Mouse (Mus musculus): Measurements from ENCODE around the gene Pnmt. TPM values are rescaled to one million over a fixed set of nuclear protein-coding genes. Genes with fewer than 3 reads are reported as not detected.

The Pnmt gene
- total and polyA plus RNA-seq, 3 experiments, result not detected

DNA sequence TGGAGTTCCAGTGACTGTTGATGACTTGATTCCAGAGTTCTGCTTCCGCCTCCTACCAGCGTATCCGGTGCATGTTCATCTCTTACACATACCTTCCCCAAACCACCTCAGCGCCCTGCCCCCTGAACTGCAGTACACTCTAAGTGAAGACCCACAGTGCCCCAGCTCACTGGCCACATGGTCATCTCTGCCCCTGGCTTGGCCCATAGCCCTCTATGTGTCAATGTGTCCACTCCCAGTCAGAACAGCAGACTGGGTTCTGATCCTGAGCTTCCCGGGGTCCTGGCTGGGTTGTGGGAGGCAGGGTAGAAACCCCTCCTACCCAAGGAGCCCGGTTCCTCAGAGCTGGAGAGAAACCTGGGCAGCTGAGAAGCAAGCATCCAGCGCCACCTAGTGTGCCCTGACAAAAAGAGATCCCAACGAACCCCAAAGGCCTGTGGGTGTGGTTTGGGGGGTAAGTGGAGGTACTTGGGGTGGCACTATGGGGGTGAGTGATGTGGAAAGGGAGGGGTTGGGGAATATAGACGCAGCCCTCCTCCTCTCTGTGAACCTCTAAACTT lies 3.1 kb downstream of the Pnmt start:
- Histone ChIP-seq H3K9ac (ENCODE audit: control insufficient read depth, low read depth, low read length, poor library complexity, severe bottlenecking) (no peak overlapping the region), H3K4me1 (ENCODE audit: control insufficient read depth in 1 of 2, insufficient read depth in 2 of 2, low read length in 2 of 2) (peaks cover 12 to 34% of the 10 kb centered on the region in 2 experiments), H3K27ac (ENCODE audit: control insufficient read depth, low read depth, low read length) (no peak overlapping the region), H3K36me3 (ENCODE audit: control insufficient read depth in 1 of 2, insufficient read depth in 2 of 2, low read length in 2 of 2) (peaks cover 0 to 15% of the 10 kb centered on the region in 2 experiments; a peak in 2 of 4 replicates), H3K9me3 (replicated peaks; ENCODE audit: insufficient read depth, low read length) (no peaks in the 10 kb centered on the region), H3K27me3 (ENCODE audit: control insufficient read depth in 1 of 2, insufficient read depth in 2 of 2, low read length in 2 of 2) (no peaks in the 10 kb centered on the region), H3K79me2 (ENCODE audit: control insufficient read depth, insufficient read depth, low read length, poor library complexity) (no peaks in the 10 kb centered on the region), H3K4me3 (ENCODE audit: control insufficient read depth in 1 of 2, insufficient read depth in 1 of 2, low read depth in 2 of 2, low read length in 2 of 2) (no peak overlapping the region)
- DNase-seq (ENCODE audit: low read depth, low spot score), result peak; percentile 84
- TF ChIP-seq ZC3H11A (IDR thresholded peaks at IDR 0.05; ENCODE audit: low read depth, low read length) (peak; percentile 56; the same call in 1 of the 2 replicates), SIN3A (IDR thresholded peaks at IDR 0.05; ENCODE audit: low read length) (0 out of 2 replicates have a peak, but pooled peaks have one; percentile 7), SMC3 (IDR thresholded peaks at IDR 0.05; ENCODE audit: low read depth, low read length) (peak; percentile 78), CTCF (IDR thresholded peaks at IDR 0.05 in 2 of 3, conservative IDR thresholded peaks at IDR 0.05 in 1 of 3; ENCODE audit: control insufficient read depth in 1 of 3, insufficient read depth in 1 of 3, low read depth in 2 of 3, low read length in 3 of 3, poor library complexity in 1 of 3, severe bottlenecking in 1 of 3) (peak; percentile 58 to 96 (median 93)), RCOR1 (IDR thresholded peaks at IDR 0.05; ENCODE audit: low read depth, low read length) (no peak), RAD21 (IDR thresholded peaks at IDR 0.05; ENCODE audit: low read depth, low read length) (peak; percentile 89)

GRCm38 (mm10) chr11:98390141-98390540 lies 3.9 kb downstream of the Pnmt start:
- no peaks in the 10 kb centered on the region for H3K9me3 ChIP-seq (replicated peaks; ENCODE audit: insufficient read depth, low read length)
- H3K79me2 ChIP-seq (ENCODE audit: control insufficient read depth, insufficient read depth, low read length, poor library complexity), result no peaks in the 10 kb centered on the region
- no peak for DNase-seq (ENCODE audit: low read depth, low spot score)
- no peak overlapping the region for H3K9ac ChIP-seq (ENCODE audit: control insufficient read depth, low read depth, low read length, poor library complexity, severe bottlenecking)
- H3K36me3 ChIP-seq (ENCODE audit: control insufficient read depth in 1 of 2, insufficient read depth in 2 of 2, low read length in 2 of 2), result peaks cover 0 to 23% of the 10 kb centered on the region in 2 experiments; a peak in 2 of 4 replicates
- peaks cover 21 to 43% of the 10 kb centered on the region in 2 experiments for H3K4me1 ChIP-seq (ENCODE audit: control insufficient read depth in 1 of 2, insufficient read depth in 2 of 2, low read length in 2 of 2)
- TF ChIP-seq GABPA (IDR thresholded peaks at IDR 0.05; ENCODE audit: low read depth, low read length), result no peak
- TF ChIP-seq MAFK (IDR thresholded peaks at IDR 0.05; ENCODE audit: borderline replicate concordance, low read depth, low read length), result no peak
- TF ChIP-seq POLR2AphosphoS2 (IDR thresholded peaks at IDR 0.05; ENCODE audit: low read length), result no peak
- no peak for TF ChIP-seq EP300 (IDR thresholded peaks at IDR 0.05; ENCODE audit: low read depth in 1 of 2, low read length in 2 of 2)
- no peak for TF ChIP-seq MEF2A (IDR thresholded peaks at IDR 0.05; ENCODE audit: extremely low read depth, insufficient replicate concordance, low read depth, low read length, poor library complexity, severe bottlenecking)
- no peak for TF ChIP-seq CHD1 (IDR thresholded peaks at IDR 0.05; ENCODE audit: low read depth, low read length)
- no peak for TF ChIP-seq TBP (IDR thresholded peaks at IDR 0.05; ENCODE audit: low read depth, low read length)
- no peak for TF ChIP-seq ZC3H11A (IDR thresholded peaks at IDR 0.05; ENCODE audit: low read depth, low read length)
- no peak for TF ChIP-seq KAT2A (conservative IDR thresholded peaks at IDR 0.05; ENCODE audit: low read depth, low read length)
- no peak for TF ChIP-seq CHD2 (IDR thresholded peaks at IDR 0.05; ENCODE audit: low read length)
- TF ChIP-seq TAL1 (IDR thresholded peaks at IDR 0.05; ENCODE audit: low read length), result no peak
- no peak for TF ChIP-seq MXI1 (IDR thresholded peaks at IDR 0.05; ENCODE audit: low read depth, low read length)
- no peak for TF ChIP-seq USF1 (IDR thresholded peaks at IDR 0.05; ENCODE audit: low read depth, low read length)
- TF ChIP-seq ETS1 (IDR thresholded peaks at IDR 0.05; ENCODE audit: low read depth, low read length), result no peak
- no peak for TF ChIP-seq HCFC1 (IDR thresholded peaks at IDR 0.05; ENCODE audit: low read depth, low read length)
- no peak for TF ChIP-seq UBTF (IDR thresholded peaks at IDR 0.05; ENCODE audit: borderline replicate concordance, insufficient read depth, low read depth, low read length)
- TF ChIP-seq MAX (IDR thresholded peaks at IDR 0.05; ENCODE audit: low read length), result no peak
- no peak for TF ChIP-seq JUND (IDR thresholded peaks at IDR 0.05; ENCODE audit: low read depth, low read length)
- TF ChIP-seq NRF1 (IDR thresholded peaks at IDR 0.05; ENCODE audit: insufficient read depth, low read depth, low read length, poor library complexity, severe bottlenecking), result no peak
- no peaks in the 10 kb centered on the region for H3K27me3 ChIP-seq (ENCODE audit: control insufficient read depth in 1 of 2, insufficient read depth in 2 of 2, low read length in 2 of 2)
- H3K4me3 ChIP-seq (ENCODE audit: control insufficient read depth in 1 of 2, insufficient read depth in 1 of 2, low read depth in 2 of 2, low read length in 2 of 2), result no peak overlapping the region
- H3K27ac ChIP-seq (ENCODE audit: control insufficient read depth, low read depth, low read length), result no peak overlapping the region

Measured in MEL (cell line).